Mouse (Mus musculus) erythroblast, embryonic 14.5 days (primary cell): ENCODE results near the gene Nyap2.

Experiments
- GATA1 ChIP-seq: IDR thresholded peaks from 2 replicates; pipeline ENCODE4 v1.6.1; 2012; ENCODE audit warnings: low read length, inconsistent platforms, mixed read lengths
- TAL1 ChIP-seq: IDR thresholded peaks from 3 replicates; pipeline ENCODE4 v1.6.1; 2012; ENCODE audit warnings: low read length, inconsistent platforms, mixed read lengths

DNA sequence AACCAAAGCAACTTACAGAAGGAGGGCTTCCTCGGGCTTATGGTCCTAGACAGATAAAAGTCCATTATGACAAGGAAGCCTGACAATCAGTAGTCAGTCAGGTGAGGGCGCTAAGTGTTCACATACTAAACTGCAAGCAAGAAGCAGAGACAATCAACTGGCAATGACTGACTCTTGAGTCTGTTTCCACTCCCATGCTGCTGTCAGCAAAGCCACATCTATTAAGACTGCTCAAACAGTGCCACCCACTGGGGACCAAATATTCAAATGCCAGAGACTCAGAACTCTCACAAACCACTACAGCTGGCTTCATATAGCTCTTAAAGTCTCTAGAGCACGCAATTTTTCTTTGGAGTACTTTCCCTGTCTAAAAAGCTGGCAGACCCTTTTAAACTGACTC is 226.6 kb downstream of the Nyap2 start:
- TF ChIP-seq GATA1 (no peak), TAL1 (no peak)
